Mouse (Mus musculus) lung, postnatal 4 days (tissue): ENCODE measurements around the gene Gm42906.

Experiments
- DNase-seq, 2 experiments: peaks; one replicate each; pipeline ENCODE4 v3.0.0; 2021

Gm42906 gene

GRCm38 (mm10) chr5:151105054-151105971 is 322.6 kb downstream of the Gm42906 start:
- no peak for DNase-seq

- DNase-seq = peak; percentile 56 to 80
These were observed 323.5 kb downstream of the Gm42906 start for GRCm38 (mm10) chr5:151104354-151105053.

DNA sequence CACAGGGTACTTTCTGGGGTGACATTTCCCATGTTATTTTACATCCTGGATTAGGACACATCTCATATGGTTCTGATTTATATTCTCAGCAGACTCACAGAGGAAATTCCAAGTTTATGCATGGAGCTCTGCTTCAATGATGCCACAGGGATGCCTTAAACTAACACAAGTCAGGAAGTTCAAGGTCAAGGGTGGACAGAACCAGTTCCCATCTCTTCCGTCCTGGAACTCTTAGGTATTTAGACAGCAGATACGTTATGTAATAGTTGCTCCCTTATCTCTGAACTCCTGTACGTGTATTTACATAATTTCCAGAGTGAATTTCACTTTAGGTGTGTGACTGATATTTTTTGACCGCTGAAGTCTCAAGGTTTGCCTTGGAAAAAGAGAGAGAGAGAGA is 324.7 kb downstream of the Gm42906 start:
- DNase-seq = no peak

GRCm38 (mm10) chr5:151102262-151102661 is 325.7 kb downstream of the Gm42906 start:
- no peak for DNase-seq

GRCm38 (mm10) chr5:151096012-151096411 is 332.0 kb downstream of the Gm42906 start:
- DNase-seq = no peak

- no peak for DNase-seq
These were observed 334.9 kb downstream of the Gm42906 start for GRCm38 (mm10) chr5:151092886-151093665.

GRCm38 (mm10) chr5:151090996-151091395 is 337.0 kb downstream of the Gm42906 start:
- DNase-seq = no peak

GRCm38 (mm10) chr5:151089201-151089600 is 338.8 kb downstream of the Gm42906 start:
- no peak for DNase-seq

DNA sequence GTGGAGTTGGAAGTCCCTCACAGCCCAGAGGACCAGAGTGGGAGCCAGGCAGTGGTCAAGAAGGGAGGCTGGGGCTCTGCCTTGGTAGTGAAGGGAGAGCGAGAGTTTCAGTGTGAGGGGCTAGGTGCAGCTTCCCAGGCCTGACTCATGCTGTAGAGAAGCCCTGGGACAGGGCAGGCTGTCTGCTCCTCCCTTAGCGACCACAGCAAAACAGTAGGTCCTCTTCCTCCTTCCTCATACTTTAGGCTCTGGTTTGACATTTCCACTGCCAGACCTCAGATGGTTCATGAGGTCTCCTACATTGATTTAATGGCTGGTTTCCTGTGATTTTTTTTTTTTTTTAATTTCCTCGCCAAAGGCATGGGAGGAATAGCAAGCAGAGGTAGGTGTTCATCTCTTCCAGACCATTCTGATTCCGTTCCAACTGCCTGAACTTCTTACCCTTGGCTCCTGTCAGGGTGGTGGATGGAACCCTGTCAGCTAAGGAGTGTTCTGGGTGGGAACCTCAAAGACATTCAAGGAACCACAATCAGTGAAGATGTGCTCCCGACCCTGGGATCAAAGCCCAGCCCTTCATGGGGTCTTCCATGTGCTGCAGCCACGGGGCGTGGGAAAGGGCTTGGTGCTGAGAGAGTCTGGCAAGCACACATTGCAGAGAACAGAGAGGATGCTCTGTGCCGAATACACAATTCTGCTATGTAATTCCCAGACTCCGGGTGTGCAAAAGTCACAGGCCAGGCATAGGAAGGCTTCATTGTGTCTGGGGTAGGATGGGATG is 341.3 kb downstream of the Gm42906 start:
- DNase-seq = peak in 1 of 2 experiments; percentile 38

GRCm38 (mm10) chr5:151085749-151086148 is 342.2 kb downstream of the Gm42906 start:
- DNase-seq = peak in 1 of 2 experiments; percentile 38

DNA sequence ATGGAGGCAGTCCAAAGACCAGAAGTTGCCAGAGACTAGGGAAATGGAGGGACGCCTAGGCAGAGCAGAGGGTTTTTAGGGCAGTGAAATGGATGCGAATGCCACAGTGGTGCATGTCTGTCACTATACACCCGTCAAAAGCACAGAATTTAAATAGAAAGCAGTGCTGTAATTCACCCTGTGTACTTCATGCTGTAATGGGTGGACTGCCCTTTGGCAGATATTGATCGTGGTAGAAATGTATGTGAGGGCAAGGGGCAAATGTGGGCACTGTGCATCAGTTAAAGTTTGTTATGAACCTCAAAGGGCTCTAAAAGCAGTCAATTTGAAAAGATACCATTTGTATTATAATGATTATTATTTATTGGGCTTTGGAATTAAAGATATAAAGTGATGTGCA is 347.7 kb downstream of the Gm42906 start:
- no peak for DNase-seq

DNA sequence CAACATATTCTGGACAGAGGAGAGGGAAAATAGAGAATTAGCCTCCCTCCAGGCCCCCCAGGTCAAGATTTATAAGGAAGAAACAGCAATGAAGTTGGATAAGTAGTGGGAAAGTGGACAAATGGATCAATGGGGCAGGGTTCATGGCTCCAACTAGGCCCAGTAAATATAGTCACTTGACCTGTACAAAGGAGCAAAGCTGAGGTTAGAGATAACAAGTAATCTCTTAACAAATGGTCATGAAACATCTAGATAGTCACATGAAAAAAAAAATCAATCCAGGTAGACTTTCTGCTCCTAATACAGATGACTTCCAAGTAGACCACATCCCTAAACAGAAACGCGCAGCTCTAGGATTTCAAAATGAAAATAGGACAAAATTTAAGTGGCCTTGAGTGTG is 350.0 kb downstream of the Gm42906 start:
- DNase-seq = no peak

DNA sequence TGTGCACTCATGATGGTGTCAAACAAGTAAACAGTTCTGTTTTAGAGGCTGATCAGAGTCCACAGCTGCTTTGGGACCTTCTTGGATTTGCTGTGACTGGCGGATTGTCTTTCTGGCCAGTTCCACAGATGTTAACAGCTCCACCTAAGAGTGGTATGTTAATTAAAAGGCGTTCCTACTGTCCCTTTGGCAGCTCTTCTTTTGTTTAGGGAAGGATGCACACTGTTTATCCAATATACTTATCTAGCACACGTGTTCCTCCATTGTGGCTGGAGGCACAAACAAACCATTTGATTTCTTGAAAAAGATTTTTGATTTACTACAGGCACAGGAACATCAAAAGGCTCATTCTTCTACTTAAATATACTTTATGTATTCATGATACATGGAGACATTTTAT is 351.0 kb downstream of the Gm42906 start:
- no peak for DNase-seq

- no peak for DNase-seq
These were observed 353.7 kb downstream of the Gm42906 start for GRCm38 (mm10) chr5:151074282-151074681.

- no peak for DNase-seq
These were observed 356.5 kb downstream of the Gm42906 start for GRCm38 (mm10) chr5:151071430-151071829.

DNA sequence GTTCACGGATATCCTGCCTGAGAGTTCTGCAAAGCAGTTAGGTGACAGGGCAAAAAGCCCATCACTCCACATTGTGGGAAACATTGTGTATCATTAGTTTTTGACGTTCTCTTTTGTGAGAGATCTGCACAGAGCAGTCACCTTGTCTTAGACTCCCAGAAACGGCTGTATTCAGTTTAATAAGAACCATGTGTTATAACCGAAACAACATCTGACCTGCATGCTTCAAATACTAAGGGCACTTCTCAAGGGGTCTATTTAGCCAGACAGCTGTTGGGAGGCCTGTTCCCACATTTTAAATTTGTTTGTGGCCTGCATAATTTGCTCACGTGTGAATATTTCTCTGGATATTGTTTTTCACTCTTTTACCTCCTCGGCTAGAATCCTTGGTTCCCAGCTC is 357.1 kb downstream of the Gm42906 start:
- no peak for DNase-seq

GRCm38 (mm10) chr5:151069569-151069968 is 358.4 kb downstream of the Gm42906 start:
- DNase-seq = no peak

DNA sequence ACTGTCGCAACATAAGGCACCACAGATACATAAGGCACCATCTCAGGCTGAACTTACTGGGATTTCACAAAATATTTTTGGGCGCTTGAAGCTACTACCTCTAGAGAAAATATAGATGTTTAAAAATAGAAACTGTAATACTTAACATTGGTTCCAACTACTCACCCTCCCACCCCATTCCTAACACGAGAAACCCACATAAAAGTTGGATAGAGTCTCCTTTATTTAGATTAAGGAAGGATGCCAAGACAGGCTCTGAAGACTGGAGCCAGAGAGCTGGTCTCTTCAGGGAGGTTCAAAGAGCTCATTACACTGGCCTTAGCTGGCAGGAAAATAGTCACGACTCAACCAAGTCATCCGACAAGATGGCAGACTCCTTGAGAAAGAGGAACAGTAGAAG is 361.9 kb downstream of the Gm42906 start:
- DNase-seq = peak in 1 of 2 experiments; percentile 6

DNA sequence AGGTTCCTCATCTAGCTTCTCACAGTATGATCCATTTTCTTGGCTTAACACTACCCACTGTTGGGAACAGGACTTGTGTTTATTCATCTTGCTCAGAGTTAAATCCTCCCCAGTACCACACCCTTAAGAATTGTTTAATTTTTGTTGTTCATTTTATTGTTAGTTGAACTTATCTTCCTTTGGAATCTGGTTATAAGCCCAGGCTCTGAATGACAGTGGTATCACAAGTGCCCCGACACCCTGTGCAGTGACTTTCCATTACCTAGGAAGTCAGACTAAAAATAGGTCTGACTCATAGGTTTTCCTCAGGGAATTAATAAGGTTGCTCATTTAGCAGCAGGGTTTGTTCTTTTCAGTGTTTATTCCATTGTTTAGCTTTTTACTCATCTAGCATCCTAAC is 362.7 kb downstream of the Gm42906 start:
- DNase-seq = no peak

DNA sequence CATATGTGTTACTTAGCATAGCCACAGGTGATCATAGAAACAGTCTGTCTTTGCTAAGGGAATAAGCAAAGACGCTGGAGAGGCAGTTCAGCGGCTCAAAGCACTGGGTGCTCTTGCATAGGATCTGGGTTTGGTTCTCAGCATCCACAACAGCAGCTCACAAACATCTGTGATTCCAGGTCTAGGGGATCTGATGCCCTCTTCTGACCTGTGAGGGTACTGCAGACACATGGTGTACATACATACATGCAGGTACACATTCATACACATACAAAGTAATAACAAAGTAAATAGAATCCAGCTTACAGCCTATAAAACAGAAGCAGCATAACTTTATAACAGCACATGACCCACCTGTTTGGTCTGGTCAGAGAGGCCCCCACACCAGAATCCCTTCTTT is 366.0 kb downstream of the Gm42906 start:
- DNase-seq = no peak

DNA sequence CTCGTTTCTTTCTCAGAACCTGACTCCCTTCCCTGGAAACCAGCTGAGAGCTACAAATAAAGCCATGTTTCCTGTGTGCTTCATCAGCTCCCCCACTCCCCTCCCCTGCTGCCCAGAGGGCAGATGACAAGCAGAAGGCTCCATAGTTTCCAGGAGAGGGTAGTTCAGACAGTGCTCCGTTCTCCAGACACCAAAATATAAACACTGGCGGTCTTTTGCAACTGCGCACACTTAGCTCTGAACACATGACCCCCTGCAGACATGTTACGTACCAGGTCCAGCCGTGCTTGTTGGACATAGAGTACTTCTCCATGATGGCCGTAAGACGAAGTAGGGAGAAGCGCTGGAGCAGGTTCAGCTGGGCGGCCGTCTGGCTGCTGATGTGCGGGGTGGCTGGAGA is 367.5 kb downstream of the Gm42906 start:
- peak; percentile 33 to 52 for DNase-seq

DNA sequence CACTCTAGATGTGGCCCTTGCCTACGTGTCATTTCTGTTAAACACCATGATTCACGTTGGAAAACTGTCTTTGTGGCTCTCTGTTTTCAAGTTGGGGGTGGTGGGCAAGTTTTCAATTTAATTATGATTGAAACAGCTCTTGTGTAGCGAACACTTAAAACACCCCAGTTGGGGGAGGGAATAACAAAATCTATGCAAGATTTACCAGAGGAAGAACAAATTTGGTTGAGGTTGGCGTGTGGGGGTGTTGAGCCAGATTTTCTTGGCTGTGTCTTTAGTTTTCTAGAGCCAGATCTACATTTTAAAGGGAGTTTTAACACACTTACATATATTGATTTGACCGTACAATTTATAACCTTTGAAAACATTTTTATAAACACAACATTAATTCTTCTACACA is 368.2 kb downstream of the Gm42906 start:
- DNase-seq = no peak
